Mouse (Mus musculus) hindbrain, embryonic 10.5 days (tissue): ENCODE measurements around the gene A26c2. TPM values are rescaled to one million over a fixed set of nuclear protein-coding genes. Genes with fewer than 3 reads are reported as not detected.

Experiments used
- DNase-seq: peaks from one replicate; pipeline ENCODE4 v3.0.0-alpha.2; 2017; ENCODE audit warnings: low spot score
- H3K27ac ChIP-seq: fragments of 300-500 bp; sonication (generic); 2 replicates; pipeline ENCODE4 v1.5.1; 2016; ENCODE audit warnings: mild to moderate bottlenecking, moderate library complexity
- H3K27me3 ChIP-seq: fragments of 300-500 bp; sonication (generic); 2 replicates; pipeline ENCODE4 v1.6.1; 2016; ENCODE audit warnings: mild to moderate bottlenecking; ENCODE audit not compliant: poor library complexity, insufficient read depth, severe bottlenecking
- H3K36me3 ChIP-seq: fragments of 300-500 bp; sonication (generic); 2 replicates; pipeline ENCODE4 v1.6.1; 2016; ENCODE audit warnings: mild to moderate bottlenecking, moderate library complexity
- H3K4me1 ChIP-seq: fragments of 300-500 bp; sonication (generic); replicated peaks from 2 replicates; pipeline ENCODE4 v1.6.1; 2016; ENCODE audit warnings: mild to moderate bottlenecking
- H3K4me3 ChIP-seq: fragments of 300-500 bp; sonication (generic); 2 replicates; pipeline ENCODE4 v1.5.1; 2016; ENCODE audit warnings: mild to moderate bottlenecking, moderate library complexity
- H3K9me3 ChIP-seq: fragments of 300-500 bp; sonication (generic); 2 replicates; pipeline ENCODE4 v1.6.1; 2016; ENCODE audit warnings: mild to moderate bottlenecking, moderate library complexity
- WGBS: fragments of 180-500 bp; shearing (Covaris S2); methylation state at CpG from one replicate; pipeline ENCODE4 v1.1.7; 2016; 5-methylcytosine and 5-hydroxymethylcytosine counted together
- polyA plus RNA-seq: library from polyadenylated mRNA; unstranded; fragments of >200 nt; fragmentation: Nextera tagmentation; extraction: Ambion mirVana; gene quantifications from 2 replicates; pipeline ENCODE4 v1.2.1, GENCODE M21; 2016

Gene A26c2
- polyA plus RNA-seq: not detected in 2 replicates

DNA sequence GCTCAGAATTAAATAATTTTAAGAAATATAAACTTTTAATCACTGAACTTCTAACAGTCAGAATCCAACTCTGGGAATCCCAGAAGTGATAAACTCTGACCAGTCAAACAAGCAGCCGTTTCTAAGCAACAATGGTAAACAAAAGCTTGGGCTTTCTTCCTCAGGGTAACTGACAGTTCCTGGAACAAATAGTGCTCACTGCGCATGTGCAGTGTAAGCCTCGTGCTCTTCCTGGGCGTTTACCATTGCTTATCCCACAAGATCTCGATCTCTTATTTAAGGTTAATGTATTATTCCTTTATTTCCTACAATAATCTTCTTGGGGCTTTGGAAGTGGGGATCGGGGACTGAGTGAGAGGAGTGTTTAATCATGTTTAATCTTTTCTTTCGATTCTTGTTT lies at the start of gene A26c2:
Gene A26c2, minus strand, starts transcription at position 101 of the 400 bp plus-strand sequence.
- Histone ChIP-seq H3K27me3 (no peaks in the 10 kb centered on the region), H3K9me3 (peaks cover 23% of the 10 kb centered on the region), H3K4me3 (no peak within 1 kb of the TSS), H3K36me3 (no peaks in the 10 kb centered on the region), H3K27ac (no peak within 1 kb of the TSS), H3K4me1 (no peaks in the 10 kb centered on the region)
- DNase-seq: no peak
- WGBS: 81% methylated on average over 7 of the region's 7 CpGs

DNA sequence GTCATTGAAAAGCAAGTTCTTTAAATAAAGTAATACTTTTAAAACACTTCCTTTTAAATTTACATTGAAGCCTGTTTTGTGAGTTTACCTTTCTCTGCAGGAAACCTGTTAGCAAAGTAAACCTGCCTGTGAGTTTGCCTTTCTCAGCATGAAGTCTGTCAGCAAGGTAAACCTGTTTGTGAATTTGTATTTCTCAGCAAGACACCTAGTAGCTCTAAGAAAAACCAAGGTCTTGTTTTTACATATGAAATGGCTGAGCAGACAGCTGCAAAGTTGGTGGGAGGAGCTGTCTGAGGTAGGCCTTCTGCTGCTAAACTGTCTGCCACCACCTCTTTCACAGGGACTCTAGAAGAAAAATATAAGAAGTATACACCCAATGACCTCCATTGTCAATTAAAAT lies 28.0 kb upstream of the A26c2 start:
- no peak overlapping the region for H3K27ac ChIP-seq
- no peaks in the 10 kb centered on the region for H3K27me3 ChIP-seq
- no peaks in the 10 kb centered on the region for H3K4me1 ChIP-seq
- H3K4me3 ChIP-seq: no peak overlapping the region
- no peaks in the 10 kb centered on the region for H3K36me3 ChIP-seq
- no peak for DNase-seq
- peaks cover 17% of the 10 kb centered on the region for H3K9me3 ChIP-seq
